Mouse (Mus musculus) urinary bladder, postnatal 36 days (tissue): ENCODE results near the gene Vmn1r74.
"Not testable (repeated sequence)": the region's sequence is repeated elsewhere in the genome, so short reads cannot be mapped to it uniquely, and the experiment has no call there.

Experiments
- DNase-seq, 2 experiments: peaks; one replicate each; pipeline ENCODE4 v3.0.0; 2022; ENCODE audit warnings: low spot score in 2 of 2, mixed read lengths in 1 of 2

The Vmn1r74 gene

GRCm38 (mm10) chr7:11833680-11834079 lies at the start of gene Vmn1r74:
Vmn1r74 (plus strand) TSS chr7:11833980.
- DNase-seq, result no peak

DNA sequence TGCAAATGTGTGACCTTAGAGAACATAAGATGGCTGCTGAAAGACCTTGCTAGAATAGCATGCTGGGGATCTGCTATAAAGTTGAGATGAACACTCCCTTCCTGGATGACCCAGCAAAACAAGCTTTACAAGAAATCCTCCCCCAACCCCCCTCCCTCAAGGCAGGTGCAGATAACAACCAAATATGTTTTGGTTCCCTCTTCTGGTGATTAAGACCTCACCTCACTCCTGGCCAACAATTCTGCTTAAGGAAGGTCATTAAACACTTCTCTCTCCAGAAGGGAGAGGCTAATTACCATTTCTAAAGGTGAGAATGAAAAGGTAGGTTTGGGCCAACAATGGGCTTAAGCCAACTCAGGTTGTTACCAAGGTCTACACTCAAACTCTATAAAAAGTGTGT lies 20.0 kb upstream of the Vmn1r74 start:
- no peak for DNase-seq

GRCm38 (mm10) chr7:11822166-11822565 lies 11.6 kb upstream of the Vmn1r74 start:
- DNase-seq, result no peak

DNA sequence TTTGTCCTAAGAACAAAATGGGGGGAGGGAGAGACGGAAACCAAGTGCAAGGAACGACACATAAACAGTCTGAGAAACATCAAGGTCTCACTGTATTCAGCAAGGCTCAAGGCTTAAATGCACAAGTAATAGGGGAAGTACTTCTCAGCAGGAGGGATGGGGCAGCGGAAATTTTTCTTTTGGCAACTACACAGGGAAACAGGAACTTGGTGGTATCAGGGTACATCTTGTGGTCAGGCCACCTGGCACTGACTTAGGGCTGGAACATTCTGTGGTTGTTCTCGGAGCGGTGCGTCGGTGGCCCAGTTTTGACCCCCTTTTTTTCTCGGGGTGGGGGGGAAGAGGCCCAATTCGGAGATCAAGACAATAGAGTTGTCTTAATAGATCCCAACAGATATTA lies 10.5 kb upstream of the Vmn1r74 start:
- DNase-seq, result not testable (repeated sequence)

- no peak for DNase-seq
These were observed 40.5 kb downstream of the Vmn1r74 start, which contains the start of gene Vmn1r75 for GRCm38 (mm10) chr7:11874330-11874729. Vmn1r75 (plus strand) TSS chr7:11874630.
